In the genomic region with DNA sequence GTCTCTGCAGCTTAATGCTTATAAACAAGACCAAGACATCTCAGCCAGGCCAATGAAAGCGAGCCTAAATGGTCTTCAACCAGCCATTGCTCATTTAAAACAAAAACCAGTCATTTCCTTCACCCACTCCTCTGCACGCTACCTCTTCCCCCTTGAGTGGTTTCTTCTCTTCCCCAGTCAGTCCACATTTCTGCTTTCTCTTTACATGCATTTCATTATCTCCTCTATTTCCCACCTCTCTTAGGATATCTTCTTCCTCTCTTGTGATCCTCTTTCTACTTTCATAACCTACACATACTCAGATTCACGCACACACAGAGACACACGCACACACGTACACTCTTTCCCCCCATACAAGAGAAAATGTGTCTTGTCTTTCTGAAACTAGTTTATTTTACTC, we compare ENCODE assay signal across 24 mouse cellular contexts.
"Had no signal": no experiment of that assay in that cellular context is flagged by ENCODE, and none has a peak within 500 bp of the region (broad histone marks: within the 10 kb centered on the region; RNA-seq: fewer than 3 reads in every experiment).

No protein-coding gene starts in this region.

- ATAC-seq: hindbrain, postnatal 0 days; intestine, embryonic 16.5 days had no signal

- DNase-seq: gastrocnemius, adult 2 months; gastrocnemius, postnatal 10 days; gastrocnemius, postnatal 25 days; heart, adult 2 months; heart, postnatal 14 days; heart, postnatal 36 days; kidney, adult 11 months; kidney, adult 8-10 months; kidney, postnatal 10 days; kidney, postnatal 25 days; kidney, postnatal 4 days; liver had no signal

- H3K9me3 ChIP-seq: heart, embryonic 13.5 days; heart, embryonic 15.5 days; hindbrain, embryonic 13.5 days; hindbrain, embryonic 15.5 days; limb, embryonic 10.5 days; limb, embryonic 12.5 days had no signal

- H3K4me3 ChIP-seq: gastrocnemius, adult 2 months; heart, adult 2 months; heart, embryonic 13.5 days; heart, embryonic 15.5 days; hindbrain, embryonic 13.5 days; hindbrain, embryonic 15.5 days; layer of hippocampus, adult 2 months; left cerebral cortex, adult 2 months; limb, embryonic 10.5 days; limb, embryonic 12.5 days had no signal

- H3K27me3 ChIP-seq: heart, embryonic 13.5 days; heart, embryonic 15.5 days; hindbrain, embryonic 13.5 days; hindbrain, embryonic 15.5 days; limb, embryonic 12.5 days had no signal

- H3K4me2 ChIP-seq: heart, embryonic 11.5 days; heart, embryonic 13.5 days; heart, embryonic 15.5 days; hindbrain, embryonic 13.5 days; hindbrain, embryonic 15.5 days; limb, embryonic 12.5 days; liver, embryonic 11.5 days had no signal

- H3K9ac ChIP-seq: heart, embryonic 13.5 days; heart, embryonic 15.5 days; hindbrain, embryonic 13.5 days; hindbrain, embryonic 15.5 days; limb, embryonic 12.5 days had no signal

- H3K36me3 ChIP-seq: heart, embryonic 13.5 days; heart, embryonic 15.5 days; hindbrain, embryonic 13.5 days; hindbrain, embryonic 15.5 days; limb, embryonic 10.5 days; limb, embryonic 12.5 days had no signal

- H3K4me1 ChIP-seq: heart, embryonic 13.5 days; heart, embryonic 15.5 days; hindbrain, embryonic 13.5 days; hindbrain, embryonic 15.5 days; limb, embryonic 10.5 days; limb, embryonic 12.5 days had no signal

- H3K27ac ChIP-seq: gastrocnemius, adult 2 months; heart, adult 2 months; heart, embryonic 13.5 days; heart, embryonic 15.5 days; hindbrain, embryonic 13.5 days; hindbrain, embryonic 15.5 days; hindbrain, postnatal 0 days; layer of hippocampus, adult 2 months; left cerebral cortex, adult 2 months; limb, embryonic 10.5 days; limb, embryonic 12.5 days had no signal
